Mouse (Mus musculus) embryonic facial prominence, embryonic 14.5 days (tissue): Measurements from ENCODE around the gene Eif5. TPM values are rescaled to one million over a fixed set of nuclear protein-coding genes. Genes with fewer than 3 reads are reported as not detected.
"Not testable (repeated sequence)": the region's sequence is repeated elsewhere in the genome, so short reads cannot be mapped to it uniquely, and the experiment has no call there.

Source experiments
- ATAC-seq: fragments of 200-750 bp; cut with Nextera tagmentation; 2 replicates; pipeline ENCODE4 v1.8.0; 2017; ENCODE audit warnings: low read depth, moderate number of reproducible peaks, moderate TSS enrichment
- DNase-seq: peaks from one replicate; pipeline ENCODE4 v3.0.0-alpha.2; 2015; ENCODE audit warnings: low spot score
- H3K27ac ChIP-seq: fragments of 300-500 bp; sonication (generic); replicated peaks from 2 replicates; pipeline ENCODE4 v1.5.1; 2014; ENCODE audit warnings: low read depth, mild to moderate bottlenecking, low read length, moderate library complexity
- H3K27me3 ChIP-seq: fragments of 300-500 bp; sonication (generic); replicated peaks from 2 replicates; pipeline ENCODE4 v1.6.1; 2014; ENCODE audit warnings: low read length; ENCODE audit not compliant: control insufficient read depth, insufficient read depth
- H3K36me3 ChIP-seq: fragments of 300-500 bp; sonication (generic); 2 replicates; pipeline ENCODE4 v1.6.1; 2014; ENCODE audit warnings: low read length, mixed read lengths; ENCODE audit not compliant: control insufficient read depth, insufficient read depth
- H3K4me1 ChIP-seq: fragments of 300-500 bp; sonication (generic); 2 replicates; pipeline ENCODE4 v1.6.1; 2014; ENCODE audit warnings: antibody characterized with exemption, low read length; ENCODE audit not compliant: control insufficient read depth, insufficient read depth
- H3K4me2 ChIP-seq: fragments of 300-500 bp; sonication (generic); 2 replicates; pipeline ENCODE4 v1.6.1; 2014; ENCODE audit warnings: low read depth, mild to moderate bottlenecking, low read length, moderate library complexity, mixed read lengths
- H3K4me3 ChIP-seq: fragments of 300-500 bp; sonication (generic); 2 replicates; pipeline ENCODE4 v1.5.1; 2014; ENCODE audit warnings: low read depth, mild to moderate bottlenecking, low read length
- H3K9ac ChIP-seq: fragments of 300-500 bp; sonication (generic); 2 replicates; pipeline ENCODE4 v1.6.1; 2014; ENCODE audit warnings: low read depth, mild to moderate bottlenecking, low read length, moderate library complexity, mixed read lengths
- H3K9me3 ChIP-seq: fragments of 300-500 bp; sonication (generic); 2 replicates; pipeline ENCODE4 v1.6.1; 2016; ENCODE audit warnings: low read length; ENCODE audit not compliant: control insufficient read depth
- WGBS: fragments of 180-500 bp; shearing (Covaris S2); extraction: QIAGEN DNeasy Blood & Tissue Kit; methylation state at CpG from one replicate; pipeline ENCODE4 v1.1.7; 2014; 5-methylcytosine and 5-hydroxymethylcytosine counted together
- polyA plus RNA-seq: library from polyadenylated mRNA; unstranded; fragments of >200 nt; fragmentation: Nextera tagmentation; extraction: Ambion mirVana; gene quantifications from 2 replicates; pipeline ENCODE4 v1.2.1, GENCODE M21; 2014

Gene Eif5
- polyA plus RNA-seq, 1 experiment from 2014 or later: 445 TPM

DNA sequence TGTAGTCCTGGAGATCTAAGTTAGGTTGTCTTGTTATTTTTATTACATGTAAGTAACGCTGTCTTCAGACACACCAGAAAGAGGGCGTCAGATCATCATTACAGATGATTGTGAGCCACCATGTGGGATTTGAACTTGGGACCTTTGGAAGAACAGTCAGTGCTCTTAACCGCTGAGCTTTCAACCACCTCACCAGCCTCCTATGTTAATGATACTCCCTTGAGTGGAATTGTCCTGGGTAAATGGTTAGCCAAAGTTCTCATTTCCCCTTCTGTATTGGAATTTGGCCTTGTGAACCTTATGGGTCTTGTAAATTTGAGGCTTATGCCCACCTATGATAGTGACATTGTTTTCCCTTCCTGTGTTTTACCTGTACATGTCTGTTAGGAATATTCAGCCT lies 9.3 kb downstream of the Eif5 start:
- no peaks in the 10 kb centered on the region for H3K27me3 ChIP-seq
- H3K9me3 ChIP-seq: no peaks in the 10 kb centered on the region
- 87% methylated on average over 3 of the region's 3 CpGs for WGBS
- no peak overlapping the region for H3K4me2 ChIP-seq
- no peaks in the 10 kb centered on the region for H3K4me1 ChIP-seq
- no peak overlapping the region for H3K27ac ChIP-seq
- peaks cover 54% of the 10 kb centered on the region for H3K36me3 ChIP-seq
- no peak overlapping the region for H3K9ac ChIP-seq
- no peak for ATAC-seq
- DNase-seq: no peak
- no peak overlapping the region for H3K4me3 ChIP-seq

DNA sequence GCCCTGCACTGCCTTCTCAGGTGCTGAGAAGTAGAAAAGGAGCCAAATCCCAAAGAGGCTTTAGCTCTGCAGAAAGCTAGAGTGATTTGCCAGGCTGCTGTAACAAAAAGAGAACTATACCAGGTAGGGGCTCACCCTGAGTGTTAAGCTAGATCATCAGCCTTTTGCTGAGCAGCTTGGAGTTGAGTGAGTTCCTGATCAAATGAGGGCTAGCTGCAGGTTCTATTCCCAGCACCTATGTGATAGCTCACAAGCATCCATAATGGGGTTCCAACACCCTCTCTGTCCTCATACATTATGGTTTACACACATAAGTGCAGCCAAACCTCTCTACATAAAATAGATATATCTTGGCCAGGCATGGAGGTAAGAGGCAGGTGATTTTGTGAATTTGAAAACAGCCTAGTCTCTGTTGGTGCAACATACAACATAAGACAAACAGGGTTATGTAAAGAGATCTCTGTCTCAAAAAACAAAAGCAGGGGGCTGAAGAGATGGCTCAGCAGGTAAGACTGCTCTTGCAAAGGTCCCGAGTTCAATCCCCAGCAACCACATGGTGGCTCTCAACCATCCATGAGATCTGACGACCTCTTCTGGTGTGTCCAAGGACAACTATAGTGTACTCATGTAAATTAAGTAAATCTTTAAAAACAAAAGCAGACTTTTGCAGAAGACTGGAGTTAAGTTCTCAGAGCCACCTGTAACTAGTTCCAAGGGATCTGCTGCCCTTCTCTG lies 10.9 kb downstream of the Eif5 start:
- H3K4me1 ChIP-seq: no peaks in the 10 kb centered on the region
- no peak for DNase-seq
- H3K9me3 ChIP-seq: no peaks in the 10 kb centered on the region
- no peak overlapping the region for H3K9ac ChIP-seq
- H3K4me2 ChIP-seq: no peak overlapping the region
- H3K27me3 ChIP-seq: no peaks in the 10 kb centered on the region
- 62% methylated on average over 2 of the region's 2 CpGs for WGBS
- no peak overlapping the region for H3K27ac ChIP-seq
- no peak overlapping the region for H3K4me3 ChIP-seq
- ATAC-seq: no peak
- H3K36me3 ChIP-seq: peaks cover 37% of the 10 kb centered on the region

DNA sequence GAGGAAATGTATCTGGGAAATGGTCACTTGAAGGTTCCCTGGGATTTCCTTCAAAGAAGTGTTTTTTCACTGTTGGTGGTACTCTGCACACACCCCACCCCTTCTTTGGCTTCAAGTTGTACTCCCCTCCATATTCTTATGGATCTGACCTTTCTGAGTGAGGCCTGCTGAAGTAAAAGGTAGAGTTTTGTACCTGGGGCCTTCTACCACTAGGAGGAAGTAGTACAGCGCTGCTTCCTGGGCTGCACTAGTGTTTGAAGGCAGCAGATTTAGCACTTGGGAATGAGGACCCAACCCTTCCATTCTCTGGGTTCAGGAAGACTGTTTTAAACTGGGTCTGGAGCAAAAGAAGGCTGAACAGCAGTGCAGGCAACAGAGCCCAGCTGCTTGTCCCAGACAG lies 12.9 kb downstream of the Eif5 start:
- Histone ChIP-seq H3K4me3 (no peak overlapping the region), H3K9me3 (no peaks in the 10 kb centered on the region), H3K27me3 (no peaks in the 10 kb centered on the region), H3K4me1 (no peaks in the 10 kb centered on the region), H3K9ac (no peak overlapping the region), H3K27ac (no peak overlapping the region), H3K4me2 (no peak overlapping the region), H3K36me3 (peaks cover 23% of the 10 kb centered on the region)
- 44% methylated on average over 1 of the region's 1 CpGs for WGBS
- ATAC-seq: no peak
- no peak for DNase-seq

DNA sequence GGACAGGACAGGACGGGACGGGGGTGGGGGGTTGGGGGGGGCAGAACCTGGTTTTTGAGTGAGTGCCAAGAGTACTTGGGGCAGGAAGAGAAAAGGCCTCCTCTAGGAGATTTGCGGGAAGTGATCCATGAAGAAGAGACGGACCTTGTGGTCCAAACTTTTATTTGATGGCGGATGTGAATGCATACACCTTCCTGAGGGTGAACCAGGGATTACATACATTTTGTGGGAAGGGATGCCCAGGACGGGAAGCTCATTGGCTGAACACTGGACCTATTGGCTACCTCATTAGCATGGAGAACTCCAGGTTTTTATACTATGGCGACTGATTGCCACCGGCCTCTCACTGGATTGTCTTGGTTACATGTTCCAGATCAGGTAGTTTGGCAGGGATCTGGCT lies 14.5 kb downstream of the Eif5 start:
- ATAC-seq (no peak), DNase-seq (no peak)
- Histone ChIP-seq H3K4me1 (no peaks in the 10 kb centered on the region), H3K9ac (no peak overlapping the region), H3K36me3 (peaks cover 8% of the 10 kb centered on the region; the same call in 1 of the 2 replicates), H3K27ac (no peak overlapping the region), H3K27me3 (no peaks in the 10 kb centered on the region), H3K4me3 (no peak overlapping the region), H3K4me2 (no peak overlapping the region), H3K9me3 (no peaks in the 10 kb centered on the region)
- 64% methylated on average over 8 of the region's 8 CpGs for WGBS

GRCm38 (mm10) chr12:111555357-111555756 lies 17.5 kb downstream of the Eif5 start:
- Histone ChIP-seq H3K9ac (no peak overlapping the region), H3K27me3 (no peaks in the 10 kb centered on the region), H3K4me3 (no peak overlapping the region), H3K4me2 (no peak overlapping the region), H3K4me1 (no peaks in the 10 kb centered on the region), H3K9me3 (no peaks in the 10 kb centered on the region), H3K27ac (no peak overlapping the region), H3K36me3 (no peaks in the 10 kb centered on the region)
- DNase-seq: no peak
- no peak for ATAC-seq
- 51% methylated on average over 4 of the region's 4 CpGs for WGBS

DNA sequence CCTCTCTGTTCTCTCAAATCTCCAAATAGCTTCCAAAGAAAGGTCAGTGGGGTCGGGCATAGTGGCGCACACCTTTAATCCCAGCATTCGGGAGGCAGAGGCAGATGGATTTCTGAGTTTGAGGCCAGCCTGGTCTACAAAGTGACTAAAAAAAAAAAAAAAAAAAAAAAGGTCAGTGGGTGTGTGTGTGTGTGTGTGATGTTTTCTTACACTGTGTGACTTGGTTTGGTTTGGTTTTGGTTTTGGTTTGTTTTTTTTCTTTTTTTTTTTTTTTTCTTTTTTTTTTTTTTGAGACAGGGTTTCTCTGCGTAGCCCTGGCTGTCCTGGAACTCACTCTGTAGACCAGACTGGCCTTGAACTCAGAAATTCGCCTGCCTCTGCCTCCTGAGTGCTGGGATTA lies 18.1 kb downstream of the Eif5 start:
- WGBS: 75% methylated on average over 5 of the region's 5 CpGs

GRCm38 (mm10) chr12:111557538-111557937 lies 19.7 kb downstream of the Eif5 start:
- no peak for ATAC-seq

More for the DNA sequence above, 18.1 kb downstream of the Eif5 start:
- H3K9me3 ChIP-seq, H3K36me3 ChIP-seq, DNase-seq, H3K4me2 ChIP-seq, H3K9ac ChIP-seq, H3K4me1 ChIP-seq, H3K4me3 ChIP-seq, H3K27me3 ChIP-seq, ATAC-seq, H3K27ac ChIP-seq: not testable (repeated sequence)

GRCm38 (mm10) chr12:111558655-111559054 lies 20.8 kb downstream of the Eif5 start:
- ATAC-seq: no peak
- DNase-seq: no peak
- Histone ChIP-seq H3K27ac (no peak overlapping the region), H3K9ac (no peak overlapping the region), H3K4me3 (no peak overlapping the region), H3K4me2 (no peak overlapping the region), H3K9me3 (no peaks in the 10 kb centered on the region), H3K36me3 (no peaks in the 10 kb centered on the region), H3K27me3 (no peaks in the 10 kb centered on the region), H3K4me1 (no peaks in the 10 kb centered on the region)
- WGBS: 48% methylated on average over 2 of the region's 2 CpGs

More at GRCm38 (mm10) chr12:111557538-111557937, 19.7 kb downstream of the Eif5 start:
- no peak overlapping the region for H3K9ac ChIP-seq
- H3K36me3 ChIP-seq: no peaks in the 10 kb centered on the region
- H3K4me1 ChIP-seq: no peaks in the 10 kb centered on the region
- H3K9me3 ChIP-seq: no peaks in the 10 kb centered on the region
- no peak overlapping the region for H3K4me3 ChIP-seq
- WGBS: 55% methylated on average over 6 of the region's 6 CpGs
- no peak for DNase-seq
- H3K27ac ChIP-seq: no peak overlapping the region
- H3K4me2 ChIP-seq: no peak overlapping the region
- H3K27me3 ChIP-seq: no peaks in the 10 kb centered on the region

GRCm38 (mm10) chr12:111559647-111560258 lies 21.9 kb downstream of the Eif5 start:
- Histone ChIP-seq H3K36me3 (no peaks in the 10 kb centered on the region), H3K4me3 (peak overlapping the region; percentile 10; the same call in 1 of the 2 replicates), H3K27ac (no peak overlapping the region), H3K9me3 (no peaks in the 10 kb centered on the region), H3K4me2 (peak overlapping the region; percentile 39), H3K27me3 (no peaks in the 10 kb centered on the region), H3K9ac (peak overlapping the region; percentile 50), H3K4me1 (no peaks in the 10 kb centered on the region)
- no peak for ATAC-seq
- WGBS: 48% methylated on average over 18 of the region's 18 CpGs
- DNase-seq: peak; percentile 40
